Mouse (Mus musculus) limb, embryonic 10.5 days (tissue): ENCODE data around the gene Erich4. TPM values are rescaled to one million over a fixed set of nuclear protein-coding genes. Genes with fewer than 3 reads are reported as not detected.

Source experiments
- DNase-seq: peaks from one replicate; pipeline ENCODE4 v3.0.0-alpha.2; 2017; ENCODE audit warnings: low spot score
- H3K27ac ChIP-seq: fragments of 300-500 bp; sonication (generic); 2 replicates; pipeline ENCODE4 v1.5.1; 2016; ENCODE audit warnings: mild to moderate bottlenecking
- H3K27me3 ChIP-seq: fragments of 300-500 bp; sonication (generic); 2 replicates; pipeline ENCODE4 v1.6.1; 2016; ENCODE audit warnings: low read depth, mild to moderate bottlenecking; ENCODE audit not compliant: poor library complexity, severe bottlenecking
- H3K36me3 ChIP-seq: fragments of 300-500 bp; sonication (generic); 2 replicates; pipeline ENCODE4 v1.6.1; 2016; ENCODE audit warnings: mild to moderate bottlenecking, moderate library complexity
- H3K4me1 ChIP-seq: fragments of 300-500 bp; sonication (generic); 2 replicates; pipeline ENCODE4 v1.6.1; 2016
- H3K4me3 ChIP-seq: fragments of 300-500 bp; sonication (generic); 2 replicates; pipeline ENCODE4 v1.5.1; 2016; ENCODE audit warnings: mild to moderate bottlenecking, moderate library complexity
- H3K9me3 ChIP-seq: fragments of 300-500 bp; sonication (generic); replicated peaks from 2 replicates; pipeline ENCODE4 v1.6.1; 2016; ENCODE audit warnings: mild to moderate bottlenecking
- whole genome bisulfite sequencing: fragments of 180-500 bp; shearing (Covaris S2); methylation state at CpG from one replicate; pipeline ENCODE4 v1.1.7; 2016; 5-methylcytosine and 5-hydroxymethylcytosine counted together
- polyA plus RNA-seq: library from polyadenylated mRNA; unstranded; fragments of >200 nt; fragmentation: Nextera tagmentation; extraction: Ambion mirVana; gene quantifications from 2 replicates; pipeline ENCODE4 v1.2.1, GENCODE M21; 2016

Erich4 gene
- polyA plus RNA-seq, 1 experiment from 2014 or later = not detected

GRCm38 (mm10) chr7:25618865-25619721 is 3.4 kb upstream of the Erich4 start, which contains the start of gene Dmac2:
Gene Dmac2 (plus strand): TSS chr7:25619414.
- Histone ChIP-seq H3K4me3 (peak within 1 kb of the TSS; percentile 75), H3K36me3 (peaks cover 33% of the 10 kb centered on the region), H3K27ac (peak within 1 kb of the TSS; percentile 79), H3K27me3 (no peaks in the 10 kb centered on the region), H3K9me3 (no peaks in the 10 kb centered on the region), H3K4me1 (peaks cover 6% of the 10 kb centered on the region)
- 2% methylated on average over 53 of the region's 53 CpGs for WGBS
- peak; percentile 94 for DNase-seq

- WGBS = 79% methylated on average over 10 of the region's 10 CpGs
- Histone ChIP-seq H3K9me3 (no peaks in the 10 kb centered on the region), H3K4me1 (peaks cover 6% of the 10 kb centered on the region), H3K27ac (no peak overlapping the region), H3K4me3 (no peak overlapping the region), H3K27me3 (no peaks in the 10 kb centered on the region), H3K36me3 (peaks cover 20% of the 10 kb centered on the region)
- DNase-seq = no peak
Measured at GRCm38 (mm10) chr7:25617376-25618160, 1.9 kb upstream of the Erich4 start.

GRCm38 (mm10) chr7:25614831-25615705 is 624 bp downstream of the Erich4 start:
- Histone ChIP-seq H3K27me3 (no peaks in the 10 kb centered on the region), H3K9me3 (no peaks in the 10 kb centered on the region), H3K4me3 (no peak overlapping the region), H3K4me1 (peaks cover 4% of the 10 kb centered on the region), H3K27ac (no peak overlapping the region; the same call in 1 of the 2 replicates), H3K36me3 (no peaks in the 10 kb centered on the region)
- WGBS = 78% methylated on average over 21 of the region's 21 CpGs
- DNase-seq = no peak

GRCm38 (mm10) chr7:25614086-25614485 is 1.6 kb downstream of the Erich4 start:
- Histone ChIP-seq H3K27me3 (no peaks in the 10 kb centered on the region), H3K27ac (no peak overlapping the region), H3K9me3 (no peaks in the 10 kb centered on the region), H3K4me3 (no peak overlapping the region), H3K36me3 (no peaks in the 10 kb centered on the region), H3K4me1 (no peaks in the 10 kb centered on the region)
- DNase-seq = no peak
- WGBS = 90% methylated on average over 5 of the region's 5 CpGs

- Histone ChIP-seq H3K9me3 (no peaks in the 10 kb centered on the region), H3K4me1 (no peaks in the 10 kb centered on the region), H3K36me3 (no peaks in the 10 kb centered on the region), H3K4me3 (no peak overlapping the region), H3K27ac (no peak overlapping the region), H3K27me3 (no peaks in the 10 kb centered on the region)
- 58% methylated on average over 7 of the region's 7 CpGs for WGBS
- DNase-seq = no peak
Measured at GRCm38 (mm10) chr7:25611501-25611900, 4.2 kb downstream of the Erich4 start.

GRCm38 (mm10) chr7:25610056-25610455 is 5.6 kb downstream of the Erich4 start:
- Histone ChIP-seq H3K36me3 (no peaks in the 10 kb centered on the region), H3K27me3 (no peaks in the 10 kb centered on the region), H3K4me3 (no peak overlapping the region), H3K9me3 (no peaks in the 10 kb centered on the region), H3K4me1 (no peaks in the 10 kb centered on the region), H3K27ac (no peak overlapping the region)
- 48% methylated on average over 6 of the region's 6 CpGs for WGBS
- no peak for DNase-seq

- Histone ChIP-seq H3K27ac (no peak overlapping the region), H3K9me3 (no peaks in the 10 kb centered on the region), H3K4me3 (no peak overlapping the region), H3K27me3 (no peaks in the 10 kb centered on the region), H3K4me1 (no peaks in the 10 kb centered on the region), H3K36me3 (no peaks in the 10 kb centered on the region)
- 89% methylated on average over 2 of the region's 2 CpGs for WGBS
- DNase-seq = no peak
Measured at GRCm38 (mm10) chr7:25607196-25607595, 8.5 kb downstream of the Erich4 start.

GRCm38 (mm10) chr7:25606625-25607063 is 9.0 kb downstream of the Erich4 start:
- H3K4me3 ChIP-seq = no peak overlapping the region

GRCm38 (mm10) chr7:25601346-25601745 is 14.3 kb downstream of the Erich4 start:
- H3K27me3 ChIP-seq = no peaks in the 10 kb centered on the region
- H3K9me3 ChIP-seq = no peaks in the 10 kb centered on the region
- no peaks in the 10 kb centered on the region for H3K4me1 ChIP-seq
- H3K4me3 ChIP-seq = no peak overlapping the region
- H3K27ac ChIP-seq = no peak overlapping the region
- DNase-seq = no peak
- 90% methylated on average over 16 of the region's 16 CpGs for WGBS
- no peaks in the 10 kb centered on the region for H3K36me3 ChIP-seq

More at GRCm38 (mm10) chr7:25606625-25607063, 9.0 kb downstream of the Erich4 start:
- H3K36me3 ChIP-seq = no peaks in the 10 kb centered on the region
- no peaks in the 10 kb centered on the region for H3K27me3 ChIP-seq
- H3K4me1 ChIP-seq = no peaks in the 10 kb centered on the region
- no peak for DNase-seq
- H3K27ac ChIP-seq = no peak overlapping the region
- 87% methylated on average over 4 of the region's 4 CpGs for WGBS
- no peaks in the 10 kb centered on the region for H3K9me3 ChIP-seq

- no peak for DNase-seq
- H3K27me3 ChIP-seq = no peaks in the 10 kb centered on the region
- WGBS = 88% methylated on average over 11 of the region's 11 CpGs
- no peaks in the 10 kb centered on the region for H3K36me3 ChIP-seq
- H3K4me1 ChIP-seq = no peaks in the 10 kb centered on the region
- no peaks in the 10 kb centered on the region for H3K9me3 ChIP-seq
- no peak overlapping the region for H3K4me3 ChIP-seq
- no peak overlapping the region for H3K27ac ChIP-seq
Measured at GRCm38 (mm10) chr7:25600666-25601065, 15.0 kb downstream of the Erich4 start.

- DNase-seq = peak; percentile 83
- H3K36me3 ChIP-seq = no peaks in the 10 kb centered on the region
- H3K4me1 ChIP-seq = no peaks in the 10 kb centered on the region
- no peak overlapping the region for H3K4me3 ChIP-seq
- no peaks in the 10 kb centered on the region for H3K27me3 ChIP-seq
- 15% methylated on average over 10 of the region's 10 CpGs for WGBS
- no peak overlapping the region for H3K27ac ChIP-seq
- no peaks in the 10 kb centered on the region for H3K9me3 ChIP-seq
Measured at GRCm38 (mm10) chr7:25599663-25600062, 16.0 kb downstream of the Erich4 start.

GRCm38 (mm10) chr7:25593859-25594258 is 21.8 kb downstream of the Erich4 start:
- 90% methylated on average over 3 of the region's 3 CpGs for WGBS

More at GRCm38 (mm10) chr7:25593859-25594258, 21.8 kb downstream of the Erich4 start:
- H3K27ac ChIP-seq = no peak overlapping the region
- no peaks in the 10 kb centered on the region for H3K4me1 ChIP-seq
- no peaks in the 10 kb centered on the region for H3K27me3 ChIP-seq
- no peak for DNase-seq
- no peak overlapping the region for H3K4me3 ChIP-seq
- no peaks in the 10 kb centered on the region for H3K36me3 ChIP-seq
- no peaks in the 10 kb centered on the region for H3K9me3 ChIP-seq
